Mouse (Mus musculus): ENCODE measurements around the gene Aqp1.

Aqp1 gene

GRCm38 (mm10) chr6:55332100-55332772 lies 4.0 kb upstream of the Aqp1 start:
- DNase-seq (ENCODE audit: low read depth, low spot score), result no peak

GRCm38 (mm10) chr6:55332773-55333109 lies 3.5 kb upstream of the Aqp1 start:
- DNase-seq (ENCODE audit: low read depth, low spot score), result no peak

- DNase-seq (ENCODE audit: low read depth, low spot score), result no peak
Measured at GRCm38 (mm10) chr6:55337242-55337641, 1.0 kb downstream of the Aqp1 start.

- DNase-seq (ENCODE audit: low read depth, low spot score), result no peak
Measured at GRCm38 (mm10) chr6:55338077-55338476, 1.8 kb downstream of the Aqp1 start.

GRCm38 (mm10) chr6:55338934-55339825 lies 2.9 kb downstream of the Aqp1 start:
- no peak for DNase-seq (ENCODE audit: low read depth, low spot score)

- DNase-seq (ENCODE audit: low read depth, low spot score), result no peak
Measured at GRCm38 (mm10) chr6:55341688-55342087, 5.5 kb downstream of the Aqp1 start.

- no peak for DNase-seq (ENCODE audit: low read depth, low spot score)
Measured at GRCm38 (mm10) chr6:55342328-55342727, 6.1 kb downstream of the Aqp1 start.

- DNase-seq (ENCODE audit: low read depth, low spot score), result no peak
Measured at GRCm38 (mm10) chr6:55343446-55343845, 7.2 kb downstream of the Aqp1 start.

GRCm38 (mm10) chr6:55344291-55345016 lies 8.2 kb downstream of the Aqp1 start:
- DNase-seq (ENCODE audit: low read depth, low spot score), result no peak

GRCm38 (mm10) chr6:55345264-55345663 lies 9.0 kb downstream of the Aqp1 start:
- DNase-seq (ENCODE audit: low read depth, low spot score), result no peak

GRCm38 (mm10) chr6:55346491-55346890 lies 10.3 kb downstream of the Aqp1 start:
- DNase-seq (ENCODE audit: low read depth, low spot score), result no peak

GRCm38 (mm10) chr6:55347711-55348571 lies 11.7 kb downstream of the Aqp1 start:
- no peak for DNase-seq (ENCODE audit: low read depth, low spot score)

- DNase-seq (ENCODE audit: low read depth, low spot score), result no peak
Measured at GRCm38 (mm10) chr6:55349231-55349630, 13.0 kb downstream of the Aqp1 start.

GRCm38 (mm10) chr6:55350383-55350952 lies 14.2 kb downstream of the Aqp1 start:
- DNase-seq (ENCODE audit: low read depth, low spot score), result no peak

- DNase-seq (ENCODE audit: low read depth, low spot score), result no peak
Measured at GRCm38 (mm10) chr6:55351712-55352111, 15.5 kb downstream of the Aqp1 start.

GRCm38 (mm10) chr6:55353711-55354445 lies 17.6 kb downstream of the Aqp1 start:
- DNase-seq (ENCODE audit: low read depth, low spot score), result no peak

- no peak for DNase-seq (ENCODE audit: low read depth, low spot score)
Measured at GRCm38 (mm10) chr6:55354456-55355117, 18.4 kb downstream of the Aqp1 start.

GRCm38 (mm10) chr6:55355575-55355974 lies 19.3 kb downstream of the Aqp1 start:
- DNase-seq (ENCODE audit: low read depth, low spot score), result no peak

- no peak for DNase-seq (ENCODE audit: low read depth, low spot score)
Measured at GRCm38 (mm10) chr6:55356017-55356703, 19.9 kb downstream of the Aqp1 start.
